Mouse (Mus musculus) stomach, embryonic 14.5 days (tissue): ENCODE measurements around the gene Prune2. TPM values are rescaled to one million over a fixed set of nuclear protein-coding genes. Genes with fewer than 3 reads are reported as not detected.
A peak's percentile ranks its signal among the peaks of the same experiment; 100 is the strongest.

ENCODE experiments used
- ATAC-seq: fragments of 200-750 bp; cut with Nextera tagmentation; 2 replicates; pipeline ENCODE4 v1.8.0; 2017; ENCODE audit warnings: low read depth, moderate TSS enrichment; ENCODE audit not compliant: insufficient number of reproducible peaks, insufficient read depth, low FRiP score
- H3K27ac ChIP-seq: fragments of 300-500 bp; sonication (generic); 2 replicates; pipeline ENCODE4 v1.5.1; 2014; ENCODE audit warnings: mild to moderate bottlenecking, low read length, moderate library complexity, mixed read lengths
- H3K27me3 ChIP-seq: fragments of 300-500 bp; sonication (generic); 2 replicates; pipeline ENCODE4 v1.6.1; 2014; ENCODE audit warnings: low read length, control low read depth, mixed read lengths; ENCODE audit not compliant: control insufficient read depth, insufficient read depth
- H3K36me3 ChIP-seq: fragments of 300-500 bp; sonication (generic); 2 replicates; pipeline ENCODE4 v1.6.1; 2014; ENCODE audit warnings: mild to moderate bottlenecking, control low read depth, low read length, moderate library complexity, mixed read lengths; ENCODE audit not compliant: control insufficient read depth, insufficient read depth
- H3K4me1 ChIP-seq: fragments of 300-500 bp; sonication (generic); 2 replicates; pipeline ENCODE4 v1.6.1; 2014; ENCODE audit warnings: low read length, control low read depth, mixed read lengths; ENCODE audit not compliant: control insufficient read depth, insufficient read depth
- H3K4me2 ChIP-seq: fragments of 300-500 bp; sonication (generic); replicated peaks from 2 replicates; pipeline ENCODE4 v1.6.1; 2014; ENCODE audit warnings: low read depth, low read length, control low read depth
- H3K4me3 ChIP-seq: fragments of 300-500 bp; sonication (generic); 2 replicates; pipeline ENCODE4 v1.5.1; 2014; ENCODE audit warnings: low read depth, low read length, control low read depth
- H3K9ac ChIP-seq: fragments of 300-500 bp; sonication (generic); replicated peaks from 2 replicates; pipeline ENCODE4 v1.6.1; 2014; ENCODE audit warnings: low read depth, mild to moderate bottlenecking, control low read depth, low read length, moderate library complexity, mixed read lengths
- H3K9me3 ChIP-seq: fragments of 300-500 bp; sonication (generic); 2 replicates; pipeline ENCODE4 v1.6.1; 2016; ENCODE audit warnings: low read depth, low read length, control low read depth; ENCODE audit not compliant: control insufficient read depth
- WGBS: fragments of 180-500 bp; shearing (Covaris S2); extraction: QIAGEN DNeasy Blood & Tissue Kit; methylation state at CpG from one replicate; pipeline ENCODE4 v1.1.7; 2014; 5-methylcytosine and 5-hydroxymethylcytosine counted together
- polyA plus RNA-seq: library from polyadenylated mRNA; unstranded; fragments of >200 nt; fragmentation: Nextera tagmentation; extraction: Ambion mirVana; gene quantifications from 2 replicates; pipeline ENCODE4 v1.2.1, GENCODE M21; 2014

Gene Prune2
- polyA plus RNA-seq, 1 experiment from 2014 or later: 3.0 TPM

GRCm38 (mm10) chr19:16978910-16979309 lies 23.0 kb downstream of the Prune2 start:
- 95% methylated on average over 3 of the region's 3 CpGs for WGBS
- Histone ChIP-seq H3K9me3 (no peaks in the 10 kb centered on the region), H3K27ac (no peak overlapping the region), H3K27me3 (no peaks in the 10 kb centered on the region), H3K36me3 (no peaks in the 10 kb centered on the region), H3K9ac (no peak overlapping the region), H3K4me3 (no peak overlapping the region), H3K4me1 (no peaks in the 10 kb centered on the region), H3K4me2 (no peak overlapping the region)
- ATAC-seq: no peak

DNA sequence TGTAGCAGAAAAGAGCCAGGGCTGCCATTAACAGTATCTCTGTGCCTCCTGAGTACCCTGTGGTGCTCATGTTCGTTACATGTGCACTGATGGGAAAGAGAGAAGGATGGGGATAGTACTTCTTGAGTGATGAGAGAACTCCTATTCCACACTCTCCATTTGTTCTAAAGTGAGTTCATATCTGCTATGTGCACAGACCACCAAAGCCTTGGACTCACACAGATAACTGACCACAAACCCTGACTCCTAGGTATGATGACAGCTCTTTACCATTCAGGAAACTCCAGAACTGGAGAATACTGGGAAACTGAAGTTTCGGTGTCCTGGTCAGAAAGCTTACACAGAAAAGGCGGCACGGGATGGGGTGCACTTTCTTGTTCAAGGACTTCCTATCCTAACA lies 25.8 kb downstream of the Prune2 start:
- Histone ChIP-seq H3K27ac (no peak overlapping the region), H3K4me1 (no peaks in the 10 kb centered on the region), H3K4me2 (no peak overlapping the region), H3K9ac (no peak overlapping the region), H3K4me3 (no peak overlapping the region), H3K36me3 (no peaks in the 10 kb centered on the region), H3K27me3 (no peaks in the 10 kb centered on the region), H3K9me3 (no peaks in the 10 kb centered on the region)
- no peak for ATAC-seq
- 87% methylated on average over 4 of the region's 4 CpGs for WGBS

DNA sequence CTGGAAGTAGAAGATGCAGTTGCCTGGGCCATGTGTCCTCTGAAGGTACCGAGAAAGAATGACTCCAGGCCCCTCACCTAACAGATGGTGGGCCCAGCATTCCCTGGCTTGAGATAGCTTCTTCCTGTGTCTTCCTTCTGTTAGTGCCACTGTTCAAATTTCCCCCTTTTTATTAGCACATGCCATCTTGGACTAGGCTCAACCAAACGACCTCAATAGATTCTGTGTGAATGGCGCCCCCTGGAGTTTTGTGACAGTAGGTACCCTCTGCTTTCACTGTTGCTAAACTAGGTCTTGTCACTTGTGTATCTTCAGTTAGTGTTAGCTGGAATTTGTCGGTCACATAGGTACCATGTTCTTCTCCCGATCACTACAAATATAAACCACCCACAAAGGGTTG lies 29.0 kb downstream of the Prune2 start:
- WGBS: 47% methylated on average over 5 of the region's 5 CpGs
- Histone ChIP-seq H3K9me3 (no peaks in the 10 kb centered on the region), H3K4me1 (no peaks in the 10 kb centered on the region), H3K27me3 (no peaks in the 10 kb centered on the region), H3K4me2 (no peak overlapping the region), H3K27ac (no peak overlapping the region), H3K36me3 (no peaks in the 10 kb centered on the region), H3K9ac (no peak overlapping the region), H3K4me3 (no peak overlapping the region)
- no peak for ATAC-seq

DNA sequence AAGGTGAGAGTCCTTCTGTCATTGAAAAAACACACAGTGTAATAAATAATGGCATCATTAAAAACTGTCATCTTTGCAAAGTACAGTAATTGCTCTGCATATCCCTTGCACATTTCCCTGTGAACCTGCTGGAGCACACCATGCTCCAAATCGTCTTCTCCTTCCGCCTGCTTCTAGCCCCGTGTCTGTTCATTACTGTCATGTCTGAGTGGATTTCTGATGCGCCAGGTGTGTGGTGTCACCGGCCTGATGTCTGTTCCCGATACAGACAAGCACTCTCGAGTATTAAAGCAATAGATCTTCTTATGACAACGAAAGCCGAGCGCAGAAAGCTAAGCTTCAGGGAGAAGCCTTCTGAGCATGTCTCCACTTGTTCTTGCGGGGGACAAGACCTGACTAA lies 32.1 kb downstream of the Prune2 start:
- Histone ChIP-seq H3K4me3 (no peak overlapping the region), H3K36me3 (no peaks in the 10 kb centered on the region), H3K9ac (no peak overlapping the region), H3K4me1 (no peaks in the 10 kb centered on the region), H3K27me3 (no peaks in the 10 kb centered on the region), H3K9me3 (no peaks in the 10 kb centered on the region), H3K27ac (no peak overlapping the region), H3K4me2 (no peak overlapping the region)
- no peak for ATAC-seq
- 55% methylated on average over 11 of the region's 11 CpGs for WGBS

DNA sequence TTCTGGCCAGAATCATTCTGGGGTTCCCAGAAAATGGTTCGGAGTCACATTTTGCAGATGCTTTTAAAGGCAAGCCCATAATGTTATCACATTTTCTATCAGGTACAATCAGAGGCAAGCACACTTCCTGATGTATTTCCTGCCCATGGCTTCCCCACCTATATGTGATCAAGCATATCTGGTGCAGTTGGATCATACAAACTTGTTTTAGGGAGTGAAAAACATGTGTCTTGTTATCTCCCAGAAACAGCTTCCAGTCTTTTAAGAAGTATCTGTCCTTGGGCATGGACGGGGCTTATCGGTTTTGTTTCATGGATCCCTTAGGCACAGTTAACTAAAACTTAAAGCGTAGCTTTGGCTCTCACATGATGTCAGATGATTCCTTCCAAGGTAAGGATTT lies 36.2 kb downstream of the Prune2 start:
- no peak overlapping the region for H3K9ac ChIP-seq
- no peak overlapping the region for H3K4me3 ChIP-seq
- no peak overlapping the region for H3K27ac ChIP-seq
- ATAC-seq: no peak
- H3K4me2 ChIP-seq: no peak overlapping the region
- H3K9me3 ChIP-seq: no peaks in the 10 kb centered on the region
- no peaks in the 10 kb centered on the region for H3K36me3 ChIP-seq
- H3K4me1 ChIP-seq: no peaks in the 10 kb centered on the region
- WGBS: 88% methylated on average over 4 of the region's 4 CpGs
- H3K27me3 ChIP-seq: no peaks in the 10 kb centered on the region

- Histone ChIP-seq H3K27me3 (no peaks in the 10 kb centered on the region), H3K9me3 (no peaks in the 10 kb centered on the region), H3K36me3 (no peaks in the 10 kb centered on the region), H3K27ac (no peak overlapping the region), H3K9ac (no peak overlapping the region), H3K4me2 (no peak overlapping the region), H3K4me3 (no peak overlapping the region), H3K4me1 (no peaks in the 10 kb centered on the region)
- 72% methylated on average over 8 of the region's 8 CpGs for WGBS
- no peak for ATAC-seq
Observed at GRCm38 (mm10) chr19:16994260-16994659, 38.3 kb downstream of the Prune2 start.

GRCm38 (mm10) chr19:16997915-16998314 lies 42.0 kb downstream of the Prune2 start:
- no peaks in the 10 kb centered on the region for H3K4me1 ChIP-seq
- no peak overlapping the region for H3K9ac ChIP-seq
- H3K27me3 ChIP-seq: no peaks in the 10 kb centered on the region
- H3K36me3 ChIP-seq: no peaks in the 10 kb centered on the region
- no peak overlapping the region for H3K4me2 ChIP-seq
- H3K4me3 ChIP-seq: no peak overlapping the region
- 81% methylated on average over 7 of the region's 7 CpGs for WGBS
- no peak for ATAC-seq
- H3K27ac ChIP-seq: no peak overlapping the region
- H3K9me3 ChIP-seq: no peaks in the 10 kb centered on the region

- H3K4me3 ChIP-seq: no peak overlapping the region
- no peak overlapping the region for H3K9ac ChIP-seq
- ATAC-seq: peak; percentile 37; the same call in 1 of the 2 replicates
- no peaks in the 10 kb centered on the region for H3K27me3 ChIP-seq
- H3K4me2 ChIP-seq: 0 out of 2 replicates have a peak overlapping the region, but pooled peaks have one; percentile 19
- H3K9me3 ChIP-seq: no peaks in the 10 kb centered on the region
- no peak overlapping the region for H3K27ac ChIP-seq
- H3K36me3 ChIP-seq: no peaks in the 10 kb centered on the region
- no peaks in the 10 kb centered on the region for H3K4me1 ChIP-seq
- 33% methylated on average over 17 of the region's 17 CpGs for WGBS
Observed at GRCm38 (mm10) chr19:17006220-17006907, 50.4 kb downstream of the Prune2 start.
